Mouse (Mus musculus) frontal cortex, adult 2 months (tissue): ENCODE measurements around the gene Adipoq. TPM values are rescaled to one million over a fixed set of nuclear protein-coding genes. Genes with fewer than 3 reads are reported as not detected.

Experiments
- DNase-seq, 2 experiments: peaks; one replicate each; pipeline ENCODE4 v3.0.0; 2022; ENCODE audit warnings: low spot score in 1 of 2; ENCODE audit errors: extremely low spot score in 1 of 2
- polyA plus RNA-seq: library from polyadenylated mRNA; depleted of rRNA; stranded (reverse); fragments of >200 nt; gene quantifications from 2 replicates; pipeline ENCODE4 v1.2.3, GENCODE M21; 2012; rRNA removed

Gene Adipoq
- polyA plus RNA-seq, 1 experiment: 0.16 TPM

DNA sequence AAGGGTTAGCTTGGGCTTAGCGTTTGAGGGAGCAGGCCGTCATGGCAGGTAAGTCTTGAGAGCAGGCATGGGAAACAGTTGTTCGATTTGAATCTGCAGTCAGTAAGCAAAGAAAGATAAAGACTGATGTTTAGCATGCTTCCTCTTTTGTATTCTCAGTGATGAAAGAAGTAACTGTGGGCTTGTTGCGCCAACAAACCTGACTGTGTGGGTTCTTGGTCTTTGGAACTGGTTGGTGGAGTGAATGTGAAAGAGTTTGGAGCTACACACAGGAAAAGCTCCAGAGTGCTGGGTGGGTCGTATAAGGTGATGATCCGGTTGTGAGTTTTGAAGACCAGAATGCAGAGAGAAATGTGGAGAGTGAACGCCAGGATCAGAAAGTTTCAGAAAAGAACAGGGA, 49.3 kb downstream of the Adipoq start:
- no peak for DNase-seq

DNA sequence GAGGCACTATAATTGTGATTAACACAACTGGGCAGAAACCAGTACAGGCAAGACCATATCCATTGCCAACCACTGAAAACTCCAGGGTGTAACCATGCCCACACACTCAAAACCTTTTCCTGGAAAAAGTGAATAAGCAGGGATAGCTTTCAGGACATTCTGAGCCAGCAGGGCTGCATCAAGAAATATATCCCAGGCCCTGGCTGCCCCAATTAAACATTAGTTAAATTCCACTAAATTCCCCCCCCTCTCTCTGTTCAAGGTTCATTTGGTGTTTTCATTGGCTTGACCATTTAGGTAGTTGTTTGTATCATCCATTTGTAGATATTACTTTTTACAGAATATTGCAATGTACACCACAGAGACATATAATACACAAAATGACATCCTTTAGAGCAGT, 50.0 kb downstream of the Adipoq start:
- no peak for DNase-seq

DNA sequence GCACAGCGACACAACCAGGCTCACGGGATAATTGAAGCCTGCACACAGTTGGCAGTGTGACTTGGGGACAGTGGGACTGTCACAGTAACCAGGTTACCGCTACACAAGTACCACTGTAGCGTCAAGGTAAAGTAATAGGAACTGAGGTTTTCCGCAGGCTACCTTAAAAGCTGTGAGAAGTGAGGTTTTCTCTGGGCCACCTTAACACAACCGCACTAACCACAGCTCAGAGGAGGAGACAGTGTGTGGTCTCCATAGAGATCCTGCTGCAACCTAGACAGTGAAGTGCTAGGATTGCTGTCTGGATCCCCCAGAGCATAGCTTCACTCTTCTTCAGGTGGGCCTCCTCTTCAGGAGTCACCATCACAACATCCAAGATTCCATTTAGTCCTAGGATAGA, 50.5 kb downstream of the Adipoq start:
- no peak for DNase-seq

DNA sequence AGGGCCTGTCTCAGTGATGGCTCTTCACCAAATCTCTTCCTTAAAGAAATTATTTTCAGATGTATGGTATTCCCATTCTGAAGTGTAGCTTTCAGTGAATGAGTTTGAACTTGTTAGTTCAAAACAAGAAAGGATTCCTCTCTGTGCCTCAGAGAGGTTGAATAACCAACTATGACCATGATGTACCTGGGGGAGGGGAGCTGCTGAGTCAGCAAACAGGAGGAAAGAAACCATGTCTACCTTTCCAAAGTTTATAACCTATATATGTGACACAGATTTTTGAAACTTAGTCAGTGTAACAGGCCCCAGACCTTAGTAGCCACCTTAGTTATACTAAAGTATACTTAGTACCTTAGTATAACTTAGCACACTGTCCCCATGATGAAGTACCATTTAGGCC, 55.2 kb downstream of the Adipoq start:
- no peak for DNase-seq

Other genes with a start within 250 kb of the Adipoq start
- gene Fetub, start 228.2 kb upstream of the Adipoq start, polyA plus RNA-seq: 0.26 and 1.5 TPM in 2 replicates
- not detected in 2 replicates for gene Hrg, start 195.5 kb upstream of the Adipoq start, polyA plus RNA-seq
- gene Kng2, start 117.1 kb upstream of the Adipoq start, polyA plus RNA-seq: 0.17 TPM in 1 of 2 replicates, not detected in the other
- gene Kng1, start 88.7 kb upstream of the Adipoq start, polyA plus RNA-seq: 0.32 TPM in 1 of 2 replicates, not detected in the other
- gene Eif4a2, start 39.1 kb upstream of the Adipoq start, polyA plus RNA-seq: 687 and 787 TPM in 2 replicates
- gene Rfc4, start 18.8 kb upstream of the Adipoq start, polyA plus RNA-seq: 2.7 TPM in 2 replicates
- gene St6gal1, start 78.2 kb downstream of the Adipoq start, polyA plus RNA-seq: 15.8 and 19.8 TPM in 2 replicates